Mouse (Mus musculus): ENCODE data around the gene Fgd1. TPM values are rescaled to one million over a fixed set of nuclear protein-coding genes. Genes with fewer than 3 reads are reported as not detected.

Fgd1 gene
- total RNA-seq (2014; fragmentation: Nextera tagmentation): not detected in 2 replicates
- not detected in 2 replicates for total RNA-seq (2017)
- not detected in 2 replicates for polyA plus RNA-seq (2012)

GRCm38 (mm10) chrX:151045850-151046249 lies at the start of gene Fgd1:
Fgd1 (plus strand) TSS chrX:151046150.
- Histone ChIP-seq H3K9me3 (replicated peaks) (no peaks in the 10 kb centered on the region), H3K36me3 (replicated peaks) (no peaks in the 10 kb centered on the region), H3K4me3 (ENCODE audit: low read depth, low read length) (no peak within 1 kb of the TSS), H3K4me1 (ENCODE audit: insufficient read depth, low read depth, low read length) (no peaks in the 10 kb centered on the region), H3K27me3 (ENCODE audit: insufficient read depth, low read length) (peaks cover 5% of the 10 kb centered on the region; the same call in 1 of the 2 replicates)
- TF ChIP-seq GATA2 (IDR thresholded peaks at IDR 0.05; ENCODE audit: borderline replicate concordance, low read depth, low read length): no peak
- TF ChIP-seq CTCF (IDR thresholded peaks at IDR 0.05; ENCODE audit: low read depth, low read length): no peak
- TF ChIP-seq GATA1 (IDR thresholded peaks at IDR 0.05; ENCODE audit: borderline replicate concordance, low read length): no peak
- TF ChIP-seq TAL1 (conservative IDR thresholded peaks at IDR 0.05; ENCODE audit: low read depth, low read length): no peak
- no peak for TF ChIP-seq POLR2AphosphoS5 (IDR thresholded peaks at IDR 0.05; ENCODE audit: insufficient replicate concordance, low read depth, low read length)
- no peak for ATAC-seq (ENCODE audit: extremely low read depth, insufficient number of reproducible peaks, low FRiP score, poor library complexity, severe bottlenecking)
- no peak for DNase-seq (ENCODE audit: low spot score)

GRCm38 (mm10) chrX:150996775-150997174 lies 49.2 kb upstream of the Fgd1 start:
- Histone ChIP-seq H3K4me3 (ENCODE audit: low read depth, low read length) (no peak overlapping the region), H3K36me3 (replicated peaks) (peaks cover 87% of the 10 kb centered on the region)
- TF ChIP-seq GATA2 (IDR thresholded peaks at IDR 0.05; ENCODE audit: borderline replicate concordance, low read depth, low read length) (no peak), POLR2AphosphoS5 (IDR thresholded peaks at IDR 0.05; ENCODE audit: insufficient replicate concordance, low read depth, low read length) (no peak), TAL1 (conservative IDR thresholded peaks at IDR 0.05; ENCODE audit: low read depth, low read length) (no peak), GATA1 (IDR thresholded peaks at IDR 0.05; ENCODE audit: borderline replicate concordance, low read length) (no peak), CTCF (IDR thresholded peaks at IDR 0.05; ENCODE audit: low read depth, low read length) (no peak)

GRCm38 (mm10) chrX:151016938-151017877 lies 28.7 kb upstream of the Fgd1 start, which contains the start of gene Gnl3l:
Gnl3l (minus strand) TSS chrX:151017322.
- Histone ChIP-seq H3K36me3 (replicated peaks) (peaks cover 21% of the 10 kb centered on the region), H3K9me3 (replicated peaks) (no peaks in the 10 kb centered on the region), H3K27me3 (ENCODE audit: insufficient read depth, low read length) (no peaks in the 10 kb centered on the region), H3K4me3 (ENCODE audit: low read depth, low read length) (peak within 1 kb of the TSS; percentile 70), H3K4me1 (ENCODE audit: insufficient read depth, low read depth, low read length) (peaks cover 9% of the 10 kb centered on the region)
- peak; percentile 91 for ATAC-seq (ENCODE audit: extremely low read depth, insufficient number of reproducible peaks, low FRiP score, poor library complexity, severe bottlenecking)
- TF ChIP-seq GATA2 (IDR thresholded peaks at IDR 0.05; ENCODE audit: borderline replicate concordance, low read depth, low read length) (no peak), POLR2AphosphoS5 (IDR thresholded peaks at IDR 0.05; ENCODE audit: insufficient replicate concordance, low read depth, low read length) (no peak), GATA1 (IDR thresholded peaks at IDR 0.05; ENCODE audit: borderline replicate concordance, low read length) (no peak), TAL1 (conservative IDR thresholded peaks at IDR 0.05; ENCODE audit: low read depth, low read length) (no peak), CTCF (IDR thresholded peaks at IDR 0.05; ENCODE audit: low read depth, low read length) (0 out of 2 replicates have a peak, but pooled peaks have one; percentile 31)
- peak; percentile 65 for DNase-seq (ENCODE audit: low spot score)

More at GRCm38 (mm10) chrX:150996775-150997174, 49.2 kb upstream of the Fgd1 start:
- Histone ChIP-seq H3K4me1 (ENCODE audit: insufficient read depth, low read depth, low read length) (no peaks in the 10 kb centered on the region), H3K9me3 (replicated peaks) (no peaks in the 10 kb centered on the region), H3K27me3 (ENCODE audit: insufficient read depth, low read length) (no peaks in the 10 kb centered on the region)
- no peak for ATAC-seq (ENCODE audit: extremely low read depth, insufficient number of reproducible peaks, low FRiP score, poor library complexity, severe bottlenecking)
- DNase-seq (ENCODE audit: low spot score): no peak

DNA sequence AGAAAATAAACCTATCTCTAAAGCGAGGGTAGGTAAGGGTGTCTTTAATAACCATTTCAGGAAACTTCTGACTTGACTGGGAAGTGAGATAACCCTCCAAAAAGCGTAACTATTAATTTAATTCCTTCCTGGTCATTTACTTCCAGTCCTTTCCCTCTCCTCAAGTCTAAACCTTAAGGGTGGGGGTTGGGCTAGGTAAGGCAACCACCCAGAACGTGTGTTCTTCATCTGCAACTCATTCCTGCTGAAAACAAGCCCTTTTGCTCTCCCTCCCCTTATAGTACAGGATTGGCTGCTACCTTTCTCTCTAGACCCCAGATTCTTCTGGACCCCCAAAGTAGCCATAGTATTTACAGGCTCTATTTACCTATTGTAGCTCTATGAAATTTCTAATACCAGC lies 28.1 kb upstream of the Fgd1 start:
- peaks cover 17% of the 10 kb centered on the region for H3K36me3 ChIP-seq (replicated peaks)
- ATAC-seq (ENCODE audit: extremely low read depth, insufficient number of reproducible peaks, low FRiP score, poor library complexity, severe bottlenecking) (no peak), DNase-seq (ENCODE audit: low spot score) (peak; percentile 2)
- peak overlapping the region; percentile 70 for H3K4me3 ChIP-seq (ENCODE audit: low read depth, low read length)
- TF ChIP-seq GATA1 (IDR thresholded peaks at IDR 0.05; ENCODE audit: borderline replicate concordance, low read length): no peak
- TF ChIP-seq CTCF (IDR thresholded peaks at IDR 0.05; ENCODE audit: low read depth, low read length): no peak
- no peak for TF ChIP-seq GATA2 (IDR thresholded peaks at IDR 0.05; ENCODE audit: borderline replicate concordance, low read depth, low read length)
- TF ChIP-seq TAL1 (conservative IDR thresholded peaks at IDR 0.05; ENCODE audit: low read depth, low read length): no peak
- TF ChIP-seq POLR2AphosphoS5 (IDR thresholded peaks at IDR 0.05; ENCODE audit: insufficient replicate concordance, low read depth, low read length): no peak
- H3K4me1 ChIP-seq (ENCODE audit: insufficient read depth, low read depth, low read length): peaks cover 9% of the 10 kb centered on the region
- no peaks in the 10 kb centered on the region for H3K27me3 ChIP-seq (ENCODE audit: insufficient read depth, low read length)
- H3K9me3 ChIP-seq (replicated peaks): no peaks in the 10 kb centered on the region

- peaks cover 10% of the 10 kb centered on the region for H3K36me3 ChIP-seq (replicated peaks)
- no peaks in the 10 kb centered on the region for H3K27me3 ChIP-seq (ENCODE audit: insufficient read depth, low read length)
- H3K9me3 ChIP-seq (replicated peaks): no peaks in the 10 kb centered on the region
- TF ChIP-seq GATA1 (IDR thresholded peaks at IDR 0.05; ENCODE audit: borderline replicate concordance, low read length): no peak
- no peak for TF ChIP-seq CTCF (IDR thresholded peaks at IDR 0.05; ENCODE audit: low read depth, low read length)
- TF ChIP-seq POLR2AphosphoS5 (IDR thresholded peaks at IDR 0.05; ENCODE audit: insufficient replicate concordance, low read depth, low read length): no peak
- no peak for TF ChIP-seq TAL1 (conservative IDR thresholded peaks at IDR 0.05; ENCODE audit: low read depth, low read length)
- TF ChIP-seq GATA2 (IDR thresholded peaks at IDR 0.05; ENCODE audit: borderline replicate concordance, low read depth, low read length): no peak
- H3K4me1 ChIP-seq (ENCODE audit: insufficient read depth, low read depth, low read length): peaks cover 9% of the 10 kb centered on the region
- no peak for ATAC-seq (ENCODE audit: extremely low read depth, insufficient number of reproducible peaks, low FRiP score, poor library complexity, severe bottlenecking)
- H3K4me3 ChIP-seq (ENCODE audit: low read depth, low read length): no peak overlapping the region
- no peak for DNase-seq (ENCODE audit: low spot score)
Measured at GRCm38 (mm10) chrX:151018798-151019197, 27.2 kb upstream of the Fgd1 start.

- H3K4me3 ChIP-seq (ENCODE audit: low read depth, low read length): no peak overlapping the region
- H3K9me3 ChIP-seq (replicated peaks): no peaks in the 10 kb centered on the region
- no peaks in the 10 kb centered on the region for H3K36me3 ChIP-seq (replicated peaks)
- ATAC-seq (ENCODE audit: extremely low read depth, insufficient number of reproducible peaks, low FRiP score, poor library complexity, severe bottlenecking) (no peak), DNase-seq (ENCODE audit: low spot score) (no peak)
- no peaks in the 10 kb centered on the region for H3K4me1 ChIP-seq (ENCODE audit: insufficient read depth, low read depth, low read length)
- TF ChIP-seq CTCF (IDR thresholded peaks at IDR 0.05; ENCODE audit: low read depth, low read length): no peak
- no peak for TF ChIP-seq GATA2 (IDR thresholded peaks at IDR 0.05; ENCODE audit: borderline replicate concordance, low read depth, low read length)
- TF ChIP-seq TAL1 (conservative IDR thresholded peaks at IDR 0.05; ENCODE audit: low read depth, low read length): no peak
- TF ChIP-seq GATA1 (IDR thresholded peaks at IDR 0.05; ENCODE audit: borderline replicate concordance, low read length): no peak
- no peak for TF ChIP-seq POLR2AphosphoS5 (IDR thresholded peaks at IDR 0.05; ENCODE audit: insufficient replicate concordance, low read depth, low read length)
- no peaks in the 10 kb centered on the region for H3K27me3 ChIP-seq (ENCODE audit: insufficient read depth, low read length)
Measured at GRCm38 (mm10) chrX:151031400-151031799, 14.6 kb upstream of the Fgd1 start.
